Mouse (Mus musculus) embryonic facial prominence, embryonic 11.5 days (tissue): Measurements from ENCODE around the gene Gzmm. TPM values are rescaled to one million over a fixed set of nuclear protein-coding genes. Genes with fewer than 3 reads are reported as not detected.
A peak's percentile ranks its signal among the peaks of the same experiment; 100 is the strongest.

ENCODE experiments used
- ATAC-seq: fragments of 200-750 bp; cut with Nextera tagmentation; replicated peaks from 2 replicates; pipeline ENCODE4 v1.8.0; 2017; ENCODE audit warnings: low read depth; ENCODE audit not compliant: insufficient number of reproducible peaks, low FRiP score, low TSS enrichment
- DNase-seq: peaks from one replicate; pipeline ENCODE4 v3.0.0-alpha.2; 2015; ENCODE audit warnings: low spot score
- H3K27ac ChIP-seq: fragments of 300-500 bp; sonication (generic); replicated peaks from 2 replicates; pipeline ENCODE4 v1.5.1; 2014; ENCODE audit warnings: mild to moderate bottlenecking, low read depth, low read length, control low read depth
- H3K27me3 ChIP-seq: fragments of 300-500 bp; sonication (generic); 2 replicates; pipeline ENCODE4 v1.6.1; 2014; ENCODE audit warnings: mild to moderate bottlenecking, low read length, moderate library complexity, mixed read lengths; ENCODE audit not compliant: control insufficient read depth, insufficient read depth
- H3K36me3 ChIP-seq: fragments of 300-500 bp; sonication (generic); replicated peaks from 2 replicates; pipeline ENCODE4 v1.6.1; 2014; ENCODE audit warnings: low read depth, mild to moderate bottlenecking, low read length, moderate library complexity, mixed read lengths; ENCODE audit not compliant: control insufficient read depth, insufficient read depth
- H3K4me1 ChIP-seq: fragments of 300-500 bp; sonication (generic); 2 replicates; pipeline ENCODE4 v1.6.1; 2014; ENCODE audit warnings: low read length, mixed read lengths; ENCODE audit not compliant: control insufficient read depth, insufficient read depth
- H3K4me2 ChIP-seq: fragments of 300-500 bp; sonication (generic); 2 replicates; pipeline ENCODE4 v1.6.1; 2014; ENCODE audit warnings: low read depth, mild to moderate bottlenecking, control low read depth, low read length, moderate library complexity
- H3K4me3 ChIP-seq: fragments of 300-500 bp; sonication (generic); 2 replicates; pipeline ENCODE4 v1.5.1; 2014; ENCODE audit warnings: low read depth, low read length, control low read depth
- H3K9ac ChIP-seq: fragments of 300-500 bp; sonication (generic); replicated peaks from 2 replicates; pipeline ENCODE4 v1.6.1; 2014; ENCODE audit warnings: mild to moderate bottlenecking, control low read depth, low read length
- H3K9me3 ChIP-seq: fragments of 300-500 bp; sonication (generic); replicated peaks from 2 replicates; pipeline ENCODE4 v1.6.1; 2016; ENCODE audit warnings: mild to moderate bottlenecking, low read length, inconsistent platforms, mixed read lengths; ENCODE audit not compliant: control insufficient read depth
- WGBS: fragments of 180-500 bp; shearing (Covaris S2); extraction: QIAGEN DNeasy Blood & Tissue Kit; methylation state at CpG from one replicate; pipeline ENCODE4 v1.1.7; 2014; 5-methylcytosine and 5-hydroxymethylcytosine counted together
- polyA plus RNA-seq: library from polyadenylated mRNA; unstranded; fragments of >200 nt; fragmentation: Nextera tagmentation; extraction: Ambion mirVana; gene quantifications from 2 replicates; pipeline ENCODE4 v1.2.1, GENCODE M21; 2014

Gene Gzmm
- polyA plus RNA-seq, 1 experiment from 2014 or later: 0.77 TPM

- no peak overlapping the region for H3K27ac ChIP-seq
- ATAC-seq (no peak), DNase-seq (no peak)
- H3K36me3 ChIP-seq: no peaks in the 10 kb centered on the region; the same call in 1 of the 2 replicates
- H3K9me3 ChIP-seq: no peaks in the 10 kb centered on the region
- H3K4me2 ChIP-seq: no peak overlapping the region
- no peaks in the 10 kb centered on the region for H3K27me3 ChIP-seq
- WGBS: 73% methylated on average over 28 of the region's 28 CpGs
- no peak overlapping the region for H3K9ac ChIP-seq
- H3K4me3 ChIP-seq: no peak overlapping the region
- no peaks in the 10 kb centered on the region for H3K4me1 ChIP-seq
These were observed 39.8 kb downstream of the Gzmm start for GRCm38 (mm10) chr10:79728323-79729249.

GRCm38 (mm10) chr10:79729357-79729965 lies 40.6 kb downstream of the Gzmm start:
- DNase-seq: no peak
- no peak overlapping the region for H3K27ac ChIP-seq
- H3K9me3 ChIP-seq: no peaks in the 10 kb centered on the region
- WGBS: 84% methylated on average over 13 of the region's 13 CpGs
- H3K4me1 ChIP-seq: no peaks in the 10 kb centered on the region
- no peaks in the 10 kb centered on the region for H3K27me3 ChIP-seq
- H3K9ac ChIP-seq: no peak overlapping the region
- 0 out of 2 replicates have a peak, but pooled peaks have one; percentile 14 for ATAC-seq
- no peaks in the 10 kb centered on the region for H3K36me3 ChIP-seq
- no peak overlapping the region for H3K4me3 ChIP-seq
- H3K4me2 ChIP-seq: no peak overlapping the region

GRCm38 (mm10) chr10:79732500-79732899 lies 43.7 kb downstream of the Gzmm start:
- 93% methylated on average over 1 of the region's 1 CpGs for WGBS

GRCm38 (mm10) chr10:79733847-79734246 lies 45.0 kb downstream of the Gzmm start:
- no peak for ATAC-seq
- H3K27ac ChIP-seq: no peak overlapping the region
- no peaks in the 10 kb centered on the region for H3K4me1 ChIP-seq
- DNase-seq: no peak
- H3K9me3 ChIP-seq: peaks cover 6% of the 10 kb centered on the region
- peaks cover 5% of the 10 kb centered on the region; the same call in 1 of the 2 replicates for H3K27me3 ChIP-seq
- no peak overlapping the region for H3K9ac ChIP-seq
- 96% methylated on average over 15 of the region's 15 CpGs for WGBS
- no peak overlapping the region for H3K4me2 ChIP-seq
- H3K4me3 ChIP-seq: no peak overlapping the region
- H3K36me3 ChIP-seq: peaks cover 25% of the 10 kb centered on the region

More at GRCm38 (mm10) chr10:79732500-79732899, 43.7 kb downstream of the Gzmm start:
- peaks cover 11% of the 10 kb centered on the region for H3K36me3 ChIP-seq
- H3K4me2 ChIP-seq: no peak overlapping the region
- no peak overlapping the region for H3K9ac ChIP-seq
- ATAC-seq: no peak
- H3K4me3 ChIP-seq: no peak overlapping the region
- H3K9me3 ChIP-seq: no peaks in the 10 kb centered on the region
- H3K27ac ChIP-seq: no peak overlapping the region
- no peaks in the 10 kb centered on the region for H3K4me1 ChIP-seq
- no peak for DNase-seq
- H3K27me3 ChIP-seq: peaks cover 5% of the 10 kb centered on the region; the same call in 1 of the 2 replicates

- H3K27ac ChIP-seq: no peak overlapping the region
- ATAC-seq: no peak
- no peaks in the 10 kb centered on the region for H3K4me1 ChIP-seq
- H3K9ac ChIP-seq: no peak overlapping the region
- peak overlapping the region; percentile 13; the same call in 1 of the 2 replicates for H3K4me2 ChIP-seq
- 17% methylated on average over 26 of the region's 52 CpGs for WGBS
- DNase-seq: no peak
- peaks cover 5% of the 10 kb centered on the region; the same call in 1 of the 2 replicates for H3K27me3 ChIP-seq
- H3K9me3 ChIP-seq: peaks cover 9% of the 10 kb centered on the region
- H3K4me3 ChIP-seq: no peak overlapping the region
- peaks cover 39% of the 10 kb centered on the region for H3K36me3 ChIP-seq
These were observed 46.5 kb downstream of the Gzmm start for GRCm38 (mm10) chr10:79735361-79735760.

- H3K9ac ChIP-seq: no peak overlapping the region
- WGBS: 94% methylated on average over 14 of the region's 14 CpGs
- no peak overlapping the region for H3K4me3 ChIP-seq
- no peak for DNase-seq
- H3K36me3 ChIP-seq: peaks cover 50% of the 10 kb centered on the region
- H3K4me2 ChIP-seq: no peak overlapping the region
- H3K4me1 ChIP-seq: no peaks in the 10 kb centered on the region
- ATAC-seq: no peak
- H3K27ac ChIP-seq: no peak overlapping the region
- peaks cover 9% of the 10 kb centered on the region for H3K9me3 ChIP-seq
- peaks cover 5% of the 10 kb centered on the region; the same call in 1 of the 2 replicates for H3K27me3 ChIP-seq
These were observed 47.9 kb downstream of the Gzmm start for GRCm38 (mm10) chr10:79736706-79737105.

- H3K27ac ChIP-seq: no peak overlapping the region
- H3K36me3 ChIP-seq: peaks cover 55% of the 10 kb centered on the region
- no peak for DNase-seq
- ATAC-seq: no peak
- peaks cover 5% of the 10 kb centered on the region; the same call in 1 of the 2 replicates for H3K27me3 ChIP-seq
- no peak overlapping the region for H3K9ac ChIP-seq
- H3K9me3 ChIP-seq: peaks cover 9% of the 10 kb centered on the region
- H3K4me1 ChIP-seq: no peaks in the 10 kb centered on the region
- no peak overlapping the region for H3K4me3 ChIP-seq
- WGBS: 88% methylated on average over 10 of the region's 10 CpGs
- H3K4me2 ChIP-seq: no peak overlapping the region
These were observed 49.4 kb downstream of the Gzmm start for GRCm38 (mm10) chr10:79738259-79738658.

GRCm38 (mm10) chr10:79739234-79739633 lies 50.4 kb downstream of the Gzmm start:
- ATAC-seq (no peak), DNase-seq (no peak)
- peaks cover 55% of the 10 kb centered on the region for H3K36me3 ChIP-seq
- WGBS: 97% methylated on average over 28 of the region's 28 CpGs
- H3K27me3 ChIP-seq: peaks cover 5% of the 10 kb centered on the region; the same call in 1 of the 2 replicates
- no peak overlapping the region for H3K4me2 ChIP-seq
- H3K4me1 ChIP-seq: no peaks in the 10 kb centered on the region
- H3K27ac ChIP-seq: no peak overlapping the region
- peaks cover 9% of the 10 kb centered on the region for H3K9me3 ChIP-seq
- H3K9ac ChIP-seq: no peak overlapping the region
- H3K4me3 ChIP-seq: no peak overlapping the region
